Mouse (Mus musculus): ENCODE results near the gene Olfr718-ps1. TPM values are rescaled to one million over a fixed set of nuclear protein-coding genes. Genes with fewer than 3 reads are reported as not detected.
"Not testable (repeated sequence)": the region's sequence is repeated elsewhere in the genome, so short reads cannot be mapped to it uniquely, and the experiment has no call there.

Gene Olfr718-ps1
- polyA plus RNA-seq, 1 experiment from 2014 or later: not detected

- H3K9me3 ChIP-seq (ENCODE audit: control insufficient read depth, low read length); H3K27me3 ChIP-seq (ENCODE audit: control insufficient read depth, insufficient read depth, low read depth, low read length); H3K4me2 ChIP-seq (ENCODE audit: low read depth, low read length); H3K9ac ChIP-seq (ENCODE audit: low read length); H3K4me3 ChIP-seq (ENCODE audit: low read length); H3K36me3 ChIP-seq (ENCODE audit: control insufficient read depth, insufficient read depth, low read length); ATAC-seq (ENCODE audit: low read depth); H3K27ac ChIP-seq (ENCODE audit: low read length); H3K4me1 ChIP-seq (replicated peaks; ENCODE audit: control insufficient read depth, insufficient read depth, low read length): not testable (repeated sequence)
- WGBS: 80% methylated on average over 3 of the region's 6 CpGs
Measured at GRCm38 (mm10) chr5:143134216-143135010, 13.0 kb downstream of the Olfr718-ps1 start.

GRCm38 (mm10) chr5:143132935-143133514 is 14.4 kb downstream of the Olfr718-ps1 start:
- Histone ChIP-seq H3K9me3 (ENCODE audit: control insufficient read depth, low read length) (peaks cover 9% of the 10 kb centered on the region; the same call in 1 of the 2 replicates), H3K9ac (ENCODE audit: low read length) (no peak overlapping the region), H3K4me3 (ENCODE audit: low read length) (no peak overlapping the region), H3K4me2 (ENCODE audit: low read depth, low read length) (no peak overlapping the region), H3K27me3 (ENCODE audit: control insufficient read depth, insufficient read depth, low read depth, low read length) (no peaks in the 10 kb centered on the region), H3K27ac (ENCODE audit: low read length) (no peak overlapping the region), H3K36me3 (ENCODE audit: control insufficient read depth, insufficient read depth, low read length) (no peaks in the 10 kb centered on the region), H3K4me1 (replicated peaks; ENCODE audit: control insufficient read depth, insufficient read depth, low read length) (no peaks in the 10 kb centered on the region)
- WGBS: 53% methylated on average over 13 of the region's 13 CpGs
- ATAC-seq (ENCODE audit: low read depth): no peak

DNA sequence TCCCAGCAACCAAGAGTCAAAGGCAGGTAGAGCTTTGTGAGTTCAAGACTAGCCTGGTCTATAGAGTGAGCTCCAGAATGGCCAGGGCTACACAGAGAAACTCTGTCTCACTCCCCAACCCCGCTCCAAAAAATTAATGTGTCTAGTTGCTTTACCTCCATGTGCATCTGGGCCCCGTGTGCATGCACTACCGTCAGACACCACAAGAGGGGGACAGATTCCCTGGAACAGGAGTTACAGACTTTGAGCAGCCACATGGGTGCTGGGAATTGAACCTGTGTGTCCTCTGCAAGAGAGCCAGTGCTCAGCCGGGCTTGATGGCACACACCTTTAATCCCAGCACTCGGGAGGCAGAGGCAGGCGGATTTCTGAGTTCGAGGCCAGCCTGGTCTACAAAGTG is 17.0 kb downstream of the Olfr718-ps1 start:
- 86% methylated on average over 7 of the region's 7 CpGs for WGBS

DNA sequence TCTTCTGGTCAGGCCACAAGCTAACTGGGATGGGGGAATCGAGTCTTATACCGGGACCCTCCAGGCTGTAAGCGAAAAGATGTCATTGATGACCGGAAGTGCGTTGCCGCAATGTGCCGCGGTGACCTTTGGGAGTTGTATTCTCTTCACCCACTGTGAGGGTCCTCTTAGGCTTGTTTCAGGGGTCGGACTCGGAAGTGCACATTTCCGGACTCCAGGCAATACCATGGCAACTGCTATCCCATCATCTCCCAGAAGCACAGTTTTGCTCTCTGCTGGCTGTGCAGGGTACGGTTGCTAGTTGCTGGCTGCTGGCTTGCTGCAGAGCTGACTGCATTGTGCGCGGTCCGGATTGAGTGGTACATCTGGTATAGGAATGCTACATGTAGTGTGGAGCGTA is 18.3 kb downstream of the Olfr718-ps1 start:
- Histone ChIP-seq H3K27ac (ENCODE audit: low read length) (no peak overlapping the region), H3K9ac (ENCODE audit: low read length) (no peak overlapping the region), H3K4me3 (ENCODE audit: low read length) (no peak overlapping the region), H3K4me2 (ENCODE audit: low read depth, low read length) (no peak overlapping the region), H3K36me3 (ENCODE audit: control insufficient read depth, insufficient read depth, low read length) (no peaks in the 10 kb centered on the region), H3K9me3 (ENCODE audit: control insufficient read depth, low read length) (peaks cover 9% of the 10 kb centered on the region; the same call in 1 of the 2 replicates), H3K4me1 (replicated peaks; ENCODE audit: control insufficient read depth, insufficient read depth, low read length) (no peaks in the 10 kb centered on the region), H3K27me3 (ENCODE audit: control insufficient read depth, insufficient read depth, low read depth, low read length) (no peaks in the 10 kb centered on the region)
- ATAC-seq (ENCODE audit: low read depth): no peak
- 89% methylated on average over 16 of the region's 16 CpGs for WGBS

More for the DNA sequence above, 17.0 kb downstream of the Olfr718-ps1 start:
- H3K9me3 ChIP-seq (ENCODE audit: control insufficient read depth, low read length): peaks cover 9% of the 10 kb centered on the region; the same call in 1 of the 2 replicates
- no peaks in the 10 kb centered on the region for H3K27me3 ChIP-seq (ENCODE audit: control insufficient read depth, insufficient read depth, low read depth, low read length)
- H3K36me3 ChIP-seq (ENCODE audit: control insufficient read depth, insufficient read depth, low read length): no peaks in the 10 kb centered on the region
- no peak overlapping the region for H3K4me3 ChIP-seq (ENCODE audit: low read length)
- H3K9ac ChIP-seq (ENCODE audit: low read length): no peak overlapping the region
- H3K4me1 ChIP-seq (replicated peaks; ENCODE audit: control insufficient read depth, insufficient read depth, low read length): no peaks in the 10 kb centered on the region
- ATAC-seq (ENCODE audit: low read depth): no peak
- no peak overlapping the region for H3K27ac ChIP-seq (ENCODE audit: low read length)
- H3K4me2 ChIP-seq (ENCODE audit: low read depth, low read length): no peak overlapping the region

- ATAC-seq (ENCODE audit: low read depth): no peak
- no peak overlapping the region for H3K4me3 ChIP-seq (ENCODE audit: low read length)
- H3K27me3 ChIP-seq (ENCODE audit: control insufficient read depth, insufficient read depth, low read depth, low read length): no peaks in the 10 kb centered on the region
- peaks cover 9% of the 10 kb centered on the region; the same call in 1 of the 2 replicates for H3K9me3 ChIP-seq (ENCODE audit: control insufficient read depth, low read length)
- H3K4me1 ChIP-seq (replicated peaks; ENCODE audit: control insufficient read depth, insufficient read depth, low read length): no peaks in the 10 kb centered on the region
- no peaks in the 10 kb centered on the region for H3K36me3 ChIP-seq (ENCODE audit: control insufficient read depth, insufficient read depth, low read length)
- H3K27ac ChIP-seq (ENCODE audit: low read length): no peak overlapping the region
- no peak overlapping the region for H3K4me2 ChIP-seq (ENCODE audit: low read depth, low read length)
- 80% methylated on average over 8 of the region's 8 CpGs for WGBS
- H3K9ac ChIP-seq (ENCODE audit: low read length): no peak overlapping the region
Measured at GRCm38 (mm10) chr5:143127837-143128236, 19.5 kb downstream of the Olfr718-ps1 start.

GRCm38 (mm10) chr5:143126908-143127307 is 20.5 kb downstream of the Olfr718-ps1 start:
- peaks cover 9% of the 10 kb centered on the region; the same call in 1 of the 2 replicates for H3K9me3 ChIP-seq (ENCODE audit: control insufficient read depth, low read length)
- ATAC-seq (ENCODE audit: low read depth): no peak

DNA sequence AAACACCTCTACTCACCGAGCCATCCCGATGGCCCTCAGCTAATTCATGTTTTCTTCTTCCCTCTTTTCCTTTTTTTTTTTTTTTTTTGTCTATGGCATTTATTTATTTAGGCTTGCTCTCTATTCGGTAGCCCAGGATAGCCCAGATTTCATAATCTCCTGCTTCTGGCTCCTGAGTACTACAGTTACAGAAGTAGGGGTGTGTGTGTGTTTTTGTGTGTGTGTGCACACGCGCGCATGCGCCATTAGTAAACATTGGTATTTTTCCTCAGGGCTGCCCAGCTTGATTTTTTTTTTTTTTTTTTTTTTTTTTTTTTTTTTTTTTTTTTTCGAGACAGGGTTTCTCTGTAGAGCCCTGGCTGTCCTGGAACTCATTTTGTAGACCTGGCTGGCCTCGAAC is 21.3 kb downstream of the Olfr718-ps1 start:
- H3K36me3 ChIP-seq (ENCODE audit: control insufficient read depth, insufficient read depth, low read length): no peaks in the 10 kb centered on the region
- no peak for ATAC-seq (ENCODE audit: low read depth)
- H3K27me3 ChIP-seq (ENCODE audit: control insufficient read depth, insufficient read depth, low read depth, low read length): no peaks in the 10 kb centered on the region
- H3K4me3 ChIP-seq (ENCODE audit: low read length): no peak overlapping the region
- H3K27ac ChIP-seq (ENCODE audit: low read length): no peak overlapping the region
- H3K4me1 ChIP-seq (replicated peaks; ENCODE audit: control insufficient read depth, insufficient read depth, low read length): no peaks in the 10 kb centered on the region
- WGBS: 89% methylated on average over 9 of the region's 9 CpGs
- no peak overlapping the region for H3K9ac ChIP-seq (ENCODE audit: low read length)
- no peak overlapping the region for H3K4me2 ChIP-seq (ENCODE audit: low read depth, low read length)
- H3K9me3 ChIP-seq (ENCODE audit: control insufficient read depth, low read length): peaks cover 9% of the 10 kb centered on the region; the same call in 1 of the 2 replicates

More at GRCm38 (mm10) chr5:143126908-143127307, 20.5 kb downstream of the Olfr718-ps1 start:
- H3K4me1 ChIP-seq (replicated peaks; ENCODE audit: control insufficient read depth, insufficient read depth, low read length): no peaks in the 10 kb centered on the region
- H3K27me3 ChIP-seq (ENCODE audit: control insufficient read depth, insufficient read depth, low read depth, low read length): no peaks in the 10 kb centered on the region
- no peak overlapping the region for H3K4me2 ChIP-seq (ENCODE audit: low read depth, low read length)
- H3K27ac ChIP-seq (ENCODE audit: low read length): no peak overlapping the region
- H3K4me3 ChIP-seq (ENCODE audit: low read length): no peak overlapping the region
- WGBS: 60% methylated on average over 4 of the region's 4 CpGs
- no peak overlapping the region for H3K9ac ChIP-seq (ENCODE audit: low read length)
- no peaks in the 10 kb centered on the region for H3K36me3 ChIP-seq (ENCODE audit: control insufficient read depth, insufficient read depth, low read length)

DNA sequence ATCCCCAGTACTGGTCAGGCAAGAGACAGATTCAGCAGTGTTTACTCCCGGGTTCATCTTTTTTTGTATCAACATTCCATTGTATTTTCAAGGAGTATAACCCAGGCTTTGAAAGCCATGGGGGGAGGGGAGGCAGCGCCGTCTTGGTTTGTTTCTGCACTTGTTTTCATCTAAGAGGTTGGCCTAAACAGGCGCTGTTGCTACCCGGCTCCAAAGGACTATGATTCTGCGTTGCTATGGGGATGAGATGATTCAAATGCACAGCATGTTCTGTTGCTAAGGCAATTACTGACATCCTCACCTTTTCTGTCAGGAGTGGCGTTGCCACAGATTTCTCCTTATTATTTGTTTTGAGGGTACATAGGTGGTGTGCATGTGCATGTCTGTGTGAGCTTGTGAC is 21.8 kb downstream of the Olfr718-ps1 start:
- H3K4me1 ChIP-seq (replicated peaks; ENCODE audit: control insufficient read depth, insufficient read depth, low read length): no peaks in the 10 kb centered on the region
- 52% methylated on average over 7 of the region's 7 CpGs for WGBS

DNA sequence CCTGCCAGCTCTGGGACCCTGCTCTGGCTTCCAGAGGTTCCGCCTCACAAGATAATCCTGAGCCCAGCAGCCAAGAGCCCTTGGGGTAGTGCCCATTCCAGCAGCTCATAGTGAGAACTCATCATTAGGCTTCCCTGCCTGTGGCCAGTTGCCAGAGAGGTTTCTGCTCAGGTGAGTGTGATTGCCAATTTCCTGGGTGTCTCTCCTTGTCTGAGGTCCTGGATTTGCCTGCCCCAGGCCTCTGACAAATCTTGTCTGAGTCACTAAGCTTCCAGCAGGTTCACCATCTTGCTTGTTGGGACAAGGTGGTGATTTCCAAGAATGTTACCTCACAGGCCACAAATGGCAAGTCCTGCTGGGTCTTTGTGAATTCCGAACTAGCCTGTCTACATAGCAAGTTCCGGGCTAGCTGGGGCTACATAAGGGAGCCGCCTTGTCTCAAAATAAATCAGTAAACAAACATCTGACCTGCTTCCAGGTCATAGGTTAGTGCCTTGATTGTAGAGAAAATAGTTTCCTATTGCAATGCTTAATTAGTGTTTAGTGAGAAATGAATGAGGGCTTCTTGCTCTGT is 22.5 kb downstream of the Olfr718-ps1 start:
- H3K4me3 ChIP-seq (ENCODE audit: low read length): no peak overlapping the region
- H3K4me2 ChIP-seq (ENCODE audit: low read depth, low read length): no peak overlapping the region
- no peak overlapping the region for H3K9ac ChIP-seq (ENCODE audit: low read length)
- H3K36me3 ChIP-seq (ENCODE audit: control insufficient read depth, insufficient read depth, low read length): no peaks in the 10 kb centered on the region
- H3K27ac ChIP-seq (ENCODE audit: low read length): no peak overlapping the region
- no peaks in the 10 kb centered on the region for H3K27me3 ChIP-seq (ENCODE audit: control insufficient read depth, insufficient read depth, low read depth, low read length)
- 74% methylated on average over 4 of the region's 4 CpGs for WGBS
- H3K4me1 ChIP-seq (replicated peaks; ENCODE audit: control insufficient read depth, insufficient read depth, low read length): no peaks in the 10 kb centered on the region
- no peak for ATAC-seq (ENCODE audit: low read depth)
- H3K9me3 ChIP-seq (ENCODE audit: control insufficient read depth, low read length): peaks cover 5% of the 10 kb centered on the region; the same call in 1 of the 2 replicates

More for the DNA sequence above, 21.8 kb downstream of the Olfr718-ps1 start:
- Histone ChIP-seq H3K4me2 (ENCODE audit: low read depth, low read length) (no peak overlapping the region), H3K27me3 (ENCODE audit: control insufficient read depth, insufficient read depth, low read depth, low read length) (no peaks in the 10 kb centered on the region), H3K4me3 (ENCODE audit: low read length) (no peak overlapping the region), H3K27ac (ENCODE audit: low read length) (no peak overlapping the region), H3K36me3 (ENCODE audit: control insufficient read depth, insufficient read depth, low read length) (no peaks in the 10 kb centered on the region), H3K9me3 (ENCODE audit: control insufficient read depth, low read length) (peaks cover 9% of the 10 kb centered on the region; the same call in 1 of the 2 replicates), H3K9ac (ENCODE audit: low read length) (no peak overlapping the region)
- no peak for ATAC-seq (ENCODE audit: low read depth)

All from lung, embryonic 16.5 days (tissue).